In genomic region chr11:100513716-100514115, GRCm38 (mm10) we compare ENCODE assay signal across 15 mouse cellular contexts. TPM values are rescaled to one million over a fixed set of nuclear protein-coding genes. Genes with fewer than 3 reads are reported as not detected.
"Had no signal": no experiment of that assay in that cellular context is flagged by ENCODE, and none has a peak within 500 bp of the region (broad histone marks: within the 10 kb centered on the region; RNA-seq: fewer than 3 reads in every experiment).

No protein-coding gene starts in this region.

- DNase-seq: kidney, adult 18-20 months; kidney, adult 9 months; kidney, postnatal 14 days; layer of hippocampus, adult 9-11 months; liver; lung, adult 18-20 months; lung, postnatal 10 days; lung, postnatal 4 days; midbrain, embryonic 14.5 days; right cerebral cortex, postnatal 25 days; spleen, adult 18-20 months; thymus, adult 2 months; thymus, postnatal 14 days; thymus, postnatal 4 days had no signal

RNA-seq across cellular contexts. Expression of gene Ttc25, which starts 31.7 kb away (rescaled TPM):
- total RNA-seq: megakaryocyte-erythroid progenitor cell, adult 5-6 weeks had no signal
